Mouse (Mus musculus) C2C12 (cell line): ENCODE results near the gene Dbndd2. TPM values are rescaled to one million over a fixed set of nuclear protein-coding genes. Genes with fewer than 3 reads are reported as not detected.

Experiments
- H3K27me3 ChIP-seq: one replicate; pipeline ENCODE4 v1.6.1; 2011; ENCODE audit not compliant: control insufficient read depth, insufficient read depth, insufficient read length
- H3K36me3 ChIP-seq: one replicate; pipeline ENCODE4 v1.6.1; 2011; ENCODE audit not compliant: control insufficient read depth, insufficient read depth
- H3K4me3 ChIP-seq: one replicate; pipeline ENCODE4 v1.5.1; 2011; ENCODE audit warnings: mild to moderate bottlenecking, control low read depth; ENCODE audit not compliant: poor library complexity, insufficient read depth, severe bottlenecking
- H3K79me2 ChIP-seq: one replicate; pipeline ENCODE4 v1.6.1; 2011; ENCODE audit not compliant: control insufficient read depth, insufficient read depth
- H3K79me3 ChIP-seq: one replicate; pipeline ENCODE4 v1.6.1; 2011; ENCODE audit warnings: low read depth, control low read depth
- H3ac ChIP-seq: one replicate; pipeline ENCODE3; 2011; ENCODE audit warnings: low read depth; ENCODE audit not compliant: control insufficient read depth, insufficient read length
- CEBPB ChIP-seq: IDR thresholded peaks from one replicate; pipeline ENCODE4 v1.6.1; 2011; ENCODE audit warnings: low read depth, mild to moderate bottlenecking, control low read depth, moderate library complexity
- CTCF ChIP-seq: IDR thresholded peaks from one replicate; pipeline ENCODE4 v1.5.1; 2011; ENCODE audit not compliant: control insufficient read depth, insufficient read depth, insufficient read length
- FOSL1 ChIP-seq: IDR thresholded peaks from one replicate; pipeline ENCODE4 v1.8.0; 2011; ENCODE audit warnings: mild to moderate bottlenecking, low read length; ENCODE audit not compliant: poor library complexity, insufficient read depth, severe bottlenecking
- MAX ChIP-seq: IDR thresholded peaks from one replicate; pipeline ENCODE4 v1.6.1; 2011; ENCODE audit warnings: mild to moderate bottlenecking, control low read depth
- MYOD1 ChIP-seq: IDR thresholded peaks from one replicate; pipeline ENCODE4 v1.6.1; 2011; ENCODE audit warnings: low read depth; ENCODE audit not compliant: control insufficient read depth, insufficient read length
- MYOG ChIP-seq: IDR thresholded peaks from one replicate; pipeline ENCODE4 v1.6.1; 2011; ENCODE audit not compliant: control insufficient read depth, insufficient read length; ENCODE audit errors: extremely low read depth
- USF1 ChIP-seq: IDR thresholded peaks from one replicate; pipeline ENCODE4 v1.6.1; 2011; ENCODE audit warnings: low read depth, mild to moderate bottlenecking, control low read depth, moderate library complexity
- polyA plus RNA-seq: library from polyadenylated mRNA; unstranded; fragments of >200 nt; fragmentation: generic; extraction: Trizol; gene quantifications from one replicate; pipeline ENCODE4 v1.2.1, GENCODE M21; 2012; ENCODE audit warnings: missing spikeins

Gene Dbndd2
- polyA plus RNA-seq, 1 experiment: 21.2 TPM

GRCm38 (mm10) chr2:164486258-164487114 is 580 bp downstream of the Dbndd2 start:
- no peaks in the 10 kb centered on the region for H3K79me2 ChIP-seq
- H3ac ChIP-seq: peak overlapping the region; percentile 60
- H3K79me3 ChIP-seq: no peaks in the 10 kb centered on the region
- H3K4me3 ChIP-seq: peak overlapping the region; percentile 43
- TF ChIP-seq MYOG (no peak), MAX (no peak), FOSL1 (no peak), USF1 (no peak), CTCF (no peak), CEBPB (no peak), MYOD1 (no peak)
- H3K36me3 ChIP-seq: peaks cover 3% of the 10 kb centered on the region
- H3K27me3 ChIP-seq: no peaks in the 10 kb centered on the region

- TF ChIP-seq CEBPB (no peak), MAX (no peak), USF1 (no peak), MYOD1 (no peak), CTCF (no peak), FOSL1 (no peak)
- no peaks in the 10 kb centered on the region for H3K79me3 ChIP-seq
- H3K79me2 ChIP-seq: no peaks in the 10 kb centered on the region
- peak overlapping the region; percentile 43 for H3K4me3 ChIP-seq
- H3K27me3 ChIP-seq: no peaks in the 10 kb centered on the region
- peaks cover 3% of the 10 kb centered on the region for H3K36me3 ChIP-seq
- peak overlapping the region; percentile 38 for H3ac ChIP-seq
Measured at GRCm38 (mm10) chr2:164487115-164487527, 1.2 kb downstream of the Dbndd2 start.

- no peaks in the 10 kb centered on the region for H3K79me2 ChIP-seq
- peaks cover 3% of the 10 kb centered on the region for H3K36me3 ChIP-seq
- no peak overlapping the region for H3ac ChIP-seq
- no peak overlapping the region for H3K4me3 ChIP-seq
- TF ChIP-seq MAX (no peak), MYOD1 (no peak), MYOG (no peak), CEBPB (no peak), CTCF (no peak), USF1 (no peak), FOSL1 (no peak)
- H3K79me3 ChIP-seq: no peaks in the 10 kb centered on the region
- H3K27me3 ChIP-seq: no peaks in the 10 kb centered on the region
Measured at GRCm38 (mm10) chr2:164487812-164488211, 1.9 kb downstream of the Dbndd2 start.

GRCm38 (mm10) chr2:164494126-164494525 is 8.2 kb downstream of the Dbndd2 start:
- Histone ChIP-seq H3K4me3 (no peak overlapping the region), H3K79me2 (peaks cover 18% of the 10 kb centered on the region), H3K27me3 (no peaks in the 10 kb centered on the region), H3K36me3 (no peaks in the 10 kb centered on the region), H3K79me3 (peaks cover 8% of the 10 kb centered on the region), H3ac (no peak overlapping the region)
- no peak for TF ChIP-seq MAX
- TF ChIP-seq USF1: no peak
- TF ChIP-seq CTCF: no peak
- TF ChIP-seq MYOD1: no peak
- TF ChIP-seq FOSL1: no peak
- TF ChIP-seq CEBPB: no peak
- no peak for TF ChIP-seq MYOG

- Histone ChIP-seq H3K79me2 (peaks cover 22% of the 10 kb centered on the region), H3ac (no peak overlapping the region), H3K36me3 (peaks cover 9% of the 10 kb centered on the region), H3K79me3 (peaks cover 8% of the 10 kb centered on the region), H3K27me3 (no peaks in the 10 kb centered on the region), H3K4me3 (no peak overlapping the region)
- no peak for TF ChIP-seq MYOD1
- TF ChIP-seq MAX: peak; percentile 43
Measured at GRCm38 (mm10) chr2:164496331-164496730, 10.4 kb downstream of the Dbndd2 start.
